Mouse (Mus musculus) right cerebral cortex, adult 2 months (tissue): Measurements from ENCODE around the gene H60b.
"Not testable (repeated sequence)": the region's sequence is repeated elsewhere in the genome, so short reads cannot be mapped to it uniquely, and the experiment has no call there.

Experiments
- DNase-seq, 2 experiments: peaks; one replicate each; pipeline ENCODE4 v3.0.0; 2021 to 2022; ENCODE audit warnings: low spot score in 2 of 2

The H60b gene

DNA sequence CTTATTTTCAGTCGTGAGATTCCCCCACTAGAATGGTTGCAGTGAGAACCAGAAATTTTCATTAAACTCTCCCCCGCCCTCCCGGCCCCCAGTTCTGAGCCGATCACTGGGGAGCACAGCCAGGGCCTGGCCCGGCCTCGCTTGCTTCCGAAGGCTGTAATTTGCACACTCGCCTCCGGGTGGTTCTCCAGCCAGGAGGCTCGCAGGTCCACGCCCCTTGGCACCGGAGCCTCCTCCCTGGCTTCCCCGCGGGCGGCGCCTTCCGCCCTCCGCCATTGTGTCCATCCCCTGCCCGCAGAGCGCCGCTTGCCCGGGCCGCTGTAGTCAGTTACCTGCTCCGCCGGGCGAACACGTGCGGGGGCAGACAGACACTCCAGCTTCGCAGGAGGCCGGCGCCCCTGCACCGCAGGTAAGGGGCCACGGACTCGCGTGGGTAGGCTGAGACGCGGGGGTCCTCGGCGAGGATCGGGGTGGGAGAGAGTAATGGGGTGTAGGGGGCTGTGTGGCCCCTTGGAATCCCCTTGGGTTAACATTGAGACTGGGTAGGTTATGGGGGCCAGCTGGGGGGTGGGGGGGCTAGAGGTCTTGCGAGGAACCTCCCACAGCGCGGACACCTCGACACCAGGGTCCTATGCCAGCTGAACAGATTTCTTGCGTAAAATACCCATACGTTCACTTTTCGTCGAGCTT lies at the start of gene H60b, which contains the start of gene Raet1e:
Gene H60b, plus strand, starts transcription at position 277 of the 690 bp plus-strand sequence.
Gene Raet1e, plus strand, starts transcription at position 260 of the 690 bp plus-strand sequence.
- DNase-seq: not testable (repeated sequence)

DNA sequence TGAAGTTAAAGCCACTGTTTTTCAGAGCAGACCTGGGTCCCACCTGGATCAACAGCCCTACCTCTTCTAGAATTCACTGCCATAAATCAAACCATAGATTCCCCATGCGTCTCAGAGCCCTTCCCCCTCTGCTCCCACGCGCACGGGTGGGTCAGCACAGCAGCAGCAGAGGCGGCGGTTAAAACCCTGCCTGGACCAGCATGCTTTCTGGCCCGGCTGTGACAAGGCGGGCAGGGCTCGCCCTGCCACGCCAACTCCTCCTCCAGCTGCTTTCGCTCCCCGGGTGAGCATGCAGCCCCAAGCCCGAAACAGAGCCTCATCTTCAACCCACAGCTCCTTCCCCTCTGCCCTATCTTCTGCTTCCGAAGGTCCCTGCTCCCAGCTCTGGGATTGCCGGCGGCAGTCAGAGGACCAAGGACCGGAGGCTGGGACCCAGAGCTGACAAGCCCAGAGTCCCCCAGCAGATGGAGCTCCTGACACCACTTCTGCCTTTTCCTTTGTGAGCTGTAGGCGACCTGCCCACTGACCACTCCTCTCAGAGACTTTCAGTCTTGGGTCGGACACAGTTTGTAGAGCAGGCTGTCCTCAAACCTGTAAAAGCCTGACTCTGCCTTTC lies 17.6 kb upstream of the H60b start:
- DNase-seq: peak; percentile 74 to 82

DNA sequence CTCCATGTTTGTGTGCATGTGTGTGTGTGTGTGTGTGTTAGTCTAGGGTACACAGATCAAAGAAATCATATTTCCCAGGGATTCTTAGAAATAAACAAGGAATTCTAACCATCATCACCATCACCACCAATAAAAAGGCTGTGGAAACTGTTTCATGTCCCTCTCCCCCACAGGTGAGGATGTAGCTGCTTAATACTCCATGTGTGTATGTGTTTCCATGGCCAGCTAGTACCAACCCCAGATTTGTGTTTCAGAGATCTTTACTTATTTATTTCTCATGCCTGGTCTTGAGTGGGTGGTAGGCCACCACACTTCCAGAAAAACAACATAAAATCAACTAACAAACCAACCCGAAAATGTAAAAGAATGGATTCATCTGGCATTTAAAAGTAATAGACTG lies 16.2 kb upstream of the H60b start:
- DNase-seq: not testable (repeated sequence)

DNA sequence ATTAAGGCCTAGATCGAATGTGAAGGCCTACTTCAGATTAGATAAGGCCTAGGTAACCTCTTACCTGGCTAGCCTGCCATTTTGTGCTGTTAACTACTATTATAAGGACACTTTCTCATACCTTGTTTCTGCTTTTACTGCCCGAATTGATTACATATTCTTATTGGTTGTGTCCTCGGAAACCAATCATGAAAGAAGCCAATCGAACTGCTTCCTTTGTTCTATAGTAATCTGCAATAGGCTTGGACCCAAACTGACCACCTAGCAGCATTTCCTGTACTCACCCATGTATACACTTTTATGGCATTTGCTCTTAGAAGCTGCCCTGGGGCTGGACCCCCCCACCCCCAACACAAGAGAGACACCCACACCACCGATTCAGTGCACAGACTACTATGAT lies 15.5 kb upstream of the H60b start:
- DNase-seq: no peak

DNA sequence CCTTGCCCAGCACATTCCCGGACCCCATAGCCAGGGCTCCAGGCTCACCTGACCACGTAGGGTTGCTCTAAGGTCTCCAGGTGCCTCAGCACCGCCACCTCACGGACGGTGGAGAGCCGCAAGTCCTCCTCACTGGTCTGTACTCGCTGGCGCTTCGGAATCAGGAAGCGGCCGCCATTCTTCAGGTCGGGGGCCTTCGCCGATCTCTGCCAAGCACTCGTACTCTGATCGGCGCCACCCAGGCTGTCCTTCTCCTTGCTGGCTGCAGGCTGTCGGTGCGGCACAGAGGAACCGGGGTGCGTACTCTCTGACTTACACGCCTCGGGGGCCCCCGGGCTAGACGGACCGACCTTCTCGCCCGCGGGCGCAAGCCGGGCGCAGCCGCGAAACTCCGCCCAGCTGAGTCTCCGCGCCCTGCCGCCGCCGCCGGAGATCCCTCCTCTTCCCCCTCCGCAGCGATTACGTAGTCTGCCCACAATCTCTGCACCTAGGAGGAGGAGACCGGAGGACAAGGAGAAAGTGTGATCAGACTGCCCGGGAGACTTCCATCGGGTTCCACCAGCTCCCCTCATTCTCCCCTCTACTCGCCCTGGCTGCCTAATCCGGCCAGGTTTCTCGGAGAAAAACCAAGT lies 9.8 kb upstream of the H60b start:
- no peak for DNase-seq

DNA sequence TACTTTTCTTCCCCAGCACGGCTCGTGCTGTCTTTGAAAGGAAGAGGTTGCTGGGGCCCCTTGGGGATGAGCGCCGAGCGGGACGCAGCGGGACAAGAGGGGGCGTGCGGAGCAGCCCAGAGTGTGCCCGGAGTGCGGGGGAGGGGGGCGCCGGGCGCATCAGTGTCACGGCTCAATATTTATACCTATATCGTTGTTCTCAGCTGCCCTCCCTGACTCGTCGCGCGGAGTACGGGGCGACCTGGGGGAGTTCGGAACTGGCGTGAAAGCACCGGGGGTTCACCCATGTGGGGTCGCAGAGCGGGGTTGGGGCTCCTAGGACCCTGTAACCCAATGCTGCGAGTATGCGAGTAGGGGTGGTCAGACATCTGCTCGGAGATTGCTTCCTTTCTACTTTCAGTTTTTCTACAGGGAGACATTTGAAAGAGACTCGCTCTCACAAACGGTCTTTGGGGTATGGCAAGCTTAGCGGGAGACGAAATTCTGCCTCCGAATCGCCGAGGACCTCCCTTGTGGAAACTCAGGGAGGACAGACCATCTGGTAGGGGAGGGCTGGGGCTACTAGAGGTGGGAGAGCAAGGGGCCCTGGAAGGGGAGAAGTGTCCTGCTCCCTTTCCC lies 9.2 kb upstream of the H60b start, which contains the start of gene E030030I06Rik:
Gene E030030I06Rik, minus strand, starts transcription at position 198 of the 618 bp plus-strand sequence.
- no peak for DNase-seq

DNA sequence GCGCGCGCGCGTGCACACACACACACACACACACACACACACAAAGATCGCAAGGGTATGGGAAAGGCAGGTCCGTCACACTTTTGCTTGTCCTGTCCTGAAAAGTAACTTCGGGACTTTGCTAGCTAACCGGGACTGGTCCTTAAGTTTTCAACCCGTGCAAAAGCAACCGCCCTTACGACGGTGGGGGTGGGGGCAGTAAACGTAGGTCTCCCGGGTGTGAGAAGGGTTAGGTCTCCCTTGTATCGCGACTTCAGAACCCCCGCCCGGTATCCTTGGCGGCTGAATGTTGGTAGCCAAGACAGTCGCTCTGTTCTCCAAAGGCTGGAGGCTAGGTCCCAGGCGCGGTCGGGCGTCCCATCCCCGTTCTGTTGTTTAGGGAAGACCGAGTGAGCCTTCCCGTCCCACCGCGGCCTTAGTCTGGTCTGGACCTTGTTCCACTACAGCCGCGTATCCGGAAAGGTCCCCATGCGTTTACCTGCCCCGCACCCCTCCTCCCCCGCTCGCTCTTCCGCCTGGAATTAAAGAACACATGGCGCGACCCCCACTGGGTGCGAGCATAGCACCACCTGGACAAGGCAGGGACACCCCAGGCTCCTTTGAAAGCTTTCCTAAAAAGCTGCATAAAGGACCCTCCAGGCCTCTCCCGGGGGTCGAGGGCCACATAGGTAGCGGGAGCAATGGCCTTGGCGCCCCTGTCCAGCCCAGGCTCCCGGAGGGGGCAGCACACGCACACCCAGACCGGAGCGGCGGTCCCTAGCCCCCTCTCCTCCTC lies 8.5 kb upstream of the H60b start:
- no peak for DNase-seq

DNA sequence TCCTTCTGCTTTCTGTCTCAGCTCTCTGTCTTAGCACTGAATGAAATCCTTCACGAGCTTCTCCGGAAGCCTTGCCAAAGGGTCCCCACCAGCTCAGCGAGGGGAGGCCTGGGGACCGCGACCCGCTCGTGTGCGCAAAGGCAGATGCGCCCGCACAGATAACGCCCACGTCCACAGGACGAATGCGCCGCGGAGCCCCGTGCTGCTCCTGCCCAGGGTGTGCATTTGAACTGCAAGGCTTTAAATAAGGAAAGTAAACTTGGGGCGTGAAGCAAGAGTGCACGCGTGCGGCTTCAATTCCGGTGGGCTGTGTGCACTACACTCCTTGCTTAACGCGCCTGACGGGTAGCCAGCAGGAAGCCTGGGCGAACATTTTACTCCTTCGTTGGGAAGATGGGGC lies 7.8 kb upstream of the H60b start:
- DNase-seq: no peak

DNA sequence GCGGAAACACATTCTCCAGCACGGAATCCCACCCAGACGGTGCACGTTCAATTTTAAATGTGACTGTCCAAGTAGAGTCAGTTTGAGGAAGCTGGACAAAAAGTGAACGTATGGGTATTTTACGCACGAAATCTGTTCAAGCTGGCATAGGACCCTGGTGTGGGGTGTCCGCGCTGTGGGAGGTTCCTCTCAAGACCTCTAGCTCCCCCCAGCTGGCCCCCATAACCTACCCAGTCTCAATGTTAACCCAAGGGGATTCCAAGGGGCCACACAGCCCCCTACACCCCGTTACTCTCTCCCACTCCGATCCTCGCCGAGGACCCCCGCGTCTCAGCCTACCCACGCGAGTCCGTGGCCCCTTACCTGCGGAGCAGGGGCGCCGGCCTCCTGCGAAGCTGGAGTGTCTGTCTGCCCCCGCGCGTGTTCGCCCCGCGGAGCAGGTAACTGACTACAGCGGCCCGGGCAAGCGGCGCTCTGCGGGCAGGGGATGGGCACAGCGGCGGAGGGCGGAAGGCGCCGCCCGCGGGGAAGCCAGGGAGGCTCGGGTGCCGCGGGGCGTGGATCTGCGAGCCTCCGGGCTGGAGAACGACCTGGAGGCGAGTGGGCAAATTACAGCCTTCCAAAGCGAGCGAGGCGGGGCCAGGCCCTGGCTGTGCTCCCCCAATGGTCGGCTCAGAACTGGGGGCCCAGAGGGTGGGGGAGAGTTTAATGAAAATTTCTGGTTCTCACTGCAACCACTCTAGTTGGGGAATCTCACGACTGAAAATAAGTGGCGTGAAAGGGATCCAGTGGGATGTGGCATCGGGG lies 7.1 kb upstream of the H60b start:
- DNase-seq: not testable (repeated sequence)

DNA sequence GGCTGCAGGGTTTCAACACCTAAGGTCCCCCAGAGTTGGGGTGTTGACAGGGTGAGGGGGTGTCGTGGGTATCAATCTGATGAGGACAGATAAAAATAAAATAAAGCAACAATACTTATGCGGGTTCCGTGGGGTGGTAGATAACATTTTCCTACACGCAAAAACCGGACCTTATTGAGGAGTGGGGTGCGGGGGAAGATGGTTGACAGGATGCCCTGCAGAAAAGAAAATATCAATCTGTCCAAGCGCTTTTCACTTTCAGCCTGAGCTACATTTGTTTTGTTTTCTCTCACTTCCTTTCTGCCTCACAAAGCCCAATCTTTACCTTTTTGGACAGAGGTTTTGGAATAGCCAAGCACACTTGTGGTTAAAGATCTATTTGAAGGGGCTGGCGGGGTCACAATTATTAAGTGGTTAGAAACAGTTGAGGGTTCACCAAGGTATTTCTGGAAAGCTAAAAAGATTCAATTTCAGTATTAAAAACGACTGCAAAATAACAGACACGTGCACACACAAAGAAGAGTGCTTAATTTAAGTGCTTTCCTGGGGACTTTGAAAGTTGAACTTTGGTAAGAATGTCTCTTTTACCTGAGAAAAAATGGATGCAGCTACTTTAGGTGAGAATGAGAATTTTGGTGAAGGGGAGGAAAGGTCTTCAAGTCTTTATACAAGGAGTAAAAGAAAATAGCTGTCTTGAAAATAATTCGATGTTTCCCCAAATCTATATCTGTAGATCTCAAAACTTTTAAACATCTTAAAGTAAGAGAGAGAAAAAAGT lies 6.3 kb upstream of the H60b start:
- DNase-seq: not testable (repeated sequence)

DNA sequence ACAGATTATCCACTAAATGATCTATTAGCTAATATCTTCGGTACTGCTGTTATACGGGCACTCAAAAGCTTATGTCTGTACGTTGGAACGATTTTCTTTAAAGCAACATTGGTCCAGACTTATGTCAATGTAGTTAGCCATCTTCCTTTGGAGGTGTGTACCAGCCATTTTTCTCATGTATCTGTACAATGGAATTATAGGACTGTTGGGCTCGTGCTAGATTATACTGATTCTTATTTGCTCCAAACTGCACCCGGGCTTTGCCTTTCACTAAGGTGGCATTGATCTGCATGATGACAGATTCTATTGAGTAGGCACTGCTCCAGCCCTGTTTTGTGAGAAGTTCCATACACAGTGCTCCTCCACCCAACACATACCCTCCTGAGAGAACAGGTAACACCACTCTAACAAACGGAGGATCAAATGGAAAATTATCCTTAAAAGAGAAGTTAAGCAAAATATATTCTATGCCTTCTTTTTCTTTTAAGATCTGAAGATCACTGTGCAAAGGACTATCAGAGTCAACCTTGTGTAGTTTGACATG lies 5.2 kb upstream of the H60b start:
- not testable (repeated sequence) for DNase-seq

DNA sequence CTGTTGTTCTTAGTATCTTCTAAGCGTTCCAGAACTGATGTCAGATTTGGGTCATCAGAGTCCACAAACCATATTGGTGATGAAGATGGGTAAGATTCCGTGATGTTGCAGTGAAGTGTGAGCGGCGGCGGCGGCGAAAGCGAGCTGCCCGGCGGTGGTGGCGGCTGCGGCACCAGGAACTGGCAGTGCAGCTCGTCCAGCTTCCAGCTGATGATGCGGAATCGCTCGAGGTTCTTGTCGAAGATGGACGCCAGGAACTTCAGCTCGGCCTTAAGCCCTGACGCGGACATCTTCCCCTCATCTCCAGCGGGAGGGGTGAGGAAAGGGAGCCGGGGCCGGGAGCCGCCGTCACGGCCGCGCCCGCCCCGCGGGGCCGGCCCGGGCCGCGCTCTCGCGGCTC lies 4.3 kb upstream of the H60b start:
- DNase-seq: not testable (repeated sequence)

DNA sequence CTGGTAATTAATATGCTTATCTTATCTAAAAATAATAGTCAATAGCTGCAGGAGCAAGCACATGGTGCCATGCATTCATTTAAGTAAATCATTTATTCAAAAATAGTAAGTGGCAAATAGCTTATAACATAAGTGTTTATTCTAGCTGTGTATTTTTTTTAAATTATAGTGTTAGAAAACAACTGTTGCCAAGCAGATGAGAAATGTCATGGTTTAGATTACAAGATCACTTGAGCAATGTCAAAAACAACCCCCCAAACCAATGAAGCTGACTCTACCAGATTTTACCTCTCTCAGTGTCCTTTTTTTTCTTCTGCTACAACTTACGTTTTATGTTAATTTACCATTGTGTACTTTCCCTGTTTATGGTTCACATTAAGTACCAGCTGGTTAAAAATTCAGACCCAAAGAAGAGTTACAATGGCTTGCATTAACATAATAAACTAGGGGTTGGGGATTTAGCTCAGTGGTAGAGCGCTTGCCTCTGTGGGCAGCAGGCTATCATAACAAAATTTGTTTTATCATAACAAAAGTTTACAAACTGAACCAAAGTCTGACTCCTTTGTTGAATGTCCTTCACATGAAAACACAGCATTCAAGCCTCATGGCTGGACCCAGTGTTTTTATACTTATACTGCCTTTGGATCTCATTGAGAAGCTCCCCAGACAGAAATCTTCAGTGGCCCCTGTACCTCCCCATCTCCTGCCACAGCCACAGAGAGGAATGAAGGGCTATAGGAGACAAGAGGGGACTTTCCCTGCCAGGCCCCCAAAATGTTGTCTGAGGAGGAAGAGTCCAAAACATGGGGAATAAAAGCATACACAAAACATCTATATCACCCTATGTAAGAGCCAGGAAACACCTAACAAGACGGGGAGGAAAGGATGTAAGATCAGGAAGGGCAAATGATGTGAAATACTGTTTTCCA lies 3.3 kb upstream of the H60b start:
- DNase-seq: no peak

DNA sequence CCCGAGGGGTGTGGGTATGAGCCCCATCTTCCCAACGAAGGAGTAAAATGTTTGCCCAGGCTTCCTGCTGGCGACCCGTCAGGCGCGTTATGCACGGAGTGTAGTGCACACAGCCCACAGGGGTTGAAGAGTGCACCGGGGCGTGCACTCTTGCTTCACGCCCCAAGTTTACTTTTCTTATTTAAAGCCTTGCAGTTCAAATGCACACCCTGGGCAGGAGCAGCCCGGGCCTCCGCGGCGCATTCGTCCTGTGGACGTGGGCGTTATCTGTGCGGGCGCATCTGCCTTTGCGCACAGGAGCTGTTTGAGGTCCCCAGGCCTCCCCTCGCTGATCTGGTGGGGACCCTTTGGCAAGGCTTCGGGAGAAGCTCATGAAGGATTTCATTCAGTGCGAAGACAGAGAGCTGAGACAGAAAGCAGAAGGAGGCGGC lies 760 bp downstream of the H60b start:
- no peak for DNase-seq

DNA sequence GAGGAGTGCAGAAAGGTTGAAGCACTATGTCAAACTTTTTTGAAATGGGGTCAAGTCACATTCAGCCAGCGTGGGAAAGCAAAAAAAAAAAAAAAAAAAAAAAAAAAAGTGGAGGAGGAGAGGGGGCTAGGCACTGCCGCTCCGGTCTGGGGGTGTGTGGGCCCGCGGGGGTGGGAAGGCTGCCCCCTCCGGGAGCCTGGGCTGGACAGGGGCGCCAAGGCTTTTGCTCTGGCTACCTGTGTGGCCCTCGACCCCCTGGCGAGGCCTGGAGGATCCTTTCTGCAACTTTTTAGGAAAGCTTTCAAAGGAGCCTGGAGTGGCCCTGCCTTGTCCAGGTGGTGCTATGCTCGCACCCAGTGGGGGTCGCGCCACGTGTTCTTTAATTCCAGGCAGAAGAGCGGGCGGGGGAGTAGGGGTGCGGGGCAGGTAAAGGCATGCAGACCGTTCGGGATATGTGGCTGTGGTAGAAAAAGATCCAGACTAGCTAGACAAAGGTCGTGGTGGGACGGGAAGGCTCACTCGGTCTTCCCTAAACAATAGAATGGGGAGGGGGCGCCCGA lies 1.3 kb downstream of the H60b start:
- no peak for DNase-seq

DNA sequence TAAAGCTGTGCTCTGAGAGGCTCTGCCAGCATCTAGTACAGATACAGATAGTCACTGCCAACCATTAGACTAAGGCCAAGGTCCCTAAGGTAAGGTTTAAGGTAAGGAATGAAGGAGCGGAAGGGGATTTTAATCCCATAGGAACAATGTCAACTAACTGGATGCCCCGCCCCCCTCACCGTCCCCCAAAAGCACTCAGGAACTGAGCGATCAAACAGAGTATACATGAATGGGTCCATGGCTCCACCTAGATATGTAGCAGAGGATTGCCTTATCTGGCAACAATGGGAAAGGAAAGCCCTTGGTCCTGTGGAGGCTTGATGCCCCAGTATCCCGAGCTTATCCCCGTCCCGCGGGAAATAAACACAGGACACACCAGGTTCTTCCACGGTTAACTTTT lies 4.9 kb downstream of the H60b start:
- DNase-seq: not testable (repeated sequence)

DNA sequence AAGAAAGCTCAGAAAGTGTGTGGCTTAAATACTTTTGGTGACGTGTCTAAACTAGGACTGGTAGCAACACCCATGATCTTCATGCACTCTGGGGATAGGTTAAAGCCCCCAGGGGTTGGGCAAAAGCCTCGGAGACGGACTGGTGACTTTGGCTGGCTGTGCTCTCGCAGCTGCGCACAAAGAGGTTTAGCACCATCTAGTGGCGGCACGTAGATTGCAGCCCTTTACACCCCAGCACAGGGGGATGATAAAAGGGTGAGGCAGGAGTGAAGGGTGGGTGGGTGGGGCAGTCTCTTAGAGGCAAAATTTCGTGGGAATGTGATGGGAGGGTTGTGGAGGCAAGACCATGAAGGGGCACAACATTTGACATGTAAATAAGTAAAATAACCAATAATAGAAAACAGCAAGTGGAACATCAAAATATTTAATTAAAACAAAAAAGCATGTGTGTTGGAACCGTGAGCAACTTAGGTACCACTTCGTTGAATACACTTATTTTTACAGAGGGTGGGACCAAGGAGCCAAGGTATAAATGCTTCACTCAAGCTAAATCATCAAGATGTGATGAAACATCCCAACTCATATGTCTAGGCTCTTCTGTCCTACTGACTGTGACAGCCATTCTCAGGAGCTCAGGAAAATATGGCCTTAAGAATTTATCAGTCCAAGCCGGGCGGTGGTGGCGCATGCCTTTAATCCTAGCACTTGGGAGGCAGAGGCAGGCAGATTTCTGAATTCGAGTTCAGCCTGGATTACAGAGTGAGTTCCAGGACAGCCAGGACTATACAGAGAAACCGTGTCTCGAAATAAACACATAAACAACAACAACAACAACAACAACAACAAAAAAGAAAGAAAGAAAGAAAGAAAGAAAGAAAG lies 5.6 kb downstream of the H60b start:
- peak; percentile 80 to 82 for DNase-seq
